Mouse (Mus musculus): ENCODE results near the gene Smad3. TPM values are rescaled to one million over a fixed set of nuclear protein-coding genes. Genes with fewer than 3 reads are reported as not detected.

Gene Smad3
- total and polyA plus RNA-seq, 3 experiments = 0.81 to 1.5 (median 1.2) TPM

GRCm38 (mm10) chr9:63738086-63738701 is 19.6 kb downstream of the Smad3 start:
- H3K4me2 ChIP-seq (ENCODE audit: insufficient read depth, low read depth, poor library complexity, severe bottlenecking) = peak overlapping the region; percentile 37
- dilution Hi-C loops (cut with MboI; ENCODE audit: extremely low pct_ligation_motif_present, extremely low pct_unique_long_range_greater_than_20kb, low sequenced_read_pairs) = no loop called here

DNA sequence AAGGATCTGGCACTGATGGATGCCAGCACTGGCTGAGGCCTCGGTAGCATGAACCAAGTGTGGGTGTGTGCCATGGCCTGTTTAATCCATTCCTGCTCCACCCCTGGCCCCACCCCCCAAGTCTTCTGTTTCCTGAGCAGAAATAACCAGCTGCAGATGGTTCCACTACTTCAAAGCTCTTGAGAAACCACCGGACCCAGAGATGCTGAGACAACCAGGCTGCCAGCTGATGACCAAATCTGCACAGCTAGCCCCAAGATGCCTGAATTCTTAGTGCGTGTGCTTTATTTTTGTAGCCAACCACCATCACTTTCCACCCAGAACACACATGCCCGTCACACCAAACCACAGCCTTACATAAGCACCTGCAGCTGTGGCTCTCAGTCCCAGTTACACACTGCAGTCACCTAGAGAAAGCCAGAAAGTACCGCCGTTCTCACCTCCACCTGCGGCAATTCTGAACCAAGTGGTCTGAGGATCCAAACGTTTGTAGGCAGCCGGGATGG is 20.3 kb downstream of the Smad3 start:
- Histone ChIP-seq H3K36me3 (replicated peaks in 1 of 2; ENCODE audit: control insufficient read depth in 1 of 2, insufficient read depth in 1 of 2, low read length in 1 of 2) (no peaks in the 10 kb centered on the region), H3K4me2 (ENCODE audit: insufficient read depth, low read depth, poor library complexity, severe bottlenecking) (peak overlapping the region; percentile 37), H3K4me1 (ENCODE audit: control insufficient read depth in 1 of 2, insufficient read depth in 2 of 2) (peaks cover 45 to 79% of the 10 kb centered on the region in 2 experiments), H3K79me2 (replicated peaks; ENCODE audit: control insufficient read depth, extremely low read depth, insufficient read depth, poor library complexity, severe bottlenecking) (no peaks in the 10 kb centered on the region), H3K27ac (ENCODE audit: insufficient read depth, low read depth) (no peak overlapping the region), H3K4me3 (replicated peaks in 1 of 3; ENCODE audit: low read depth in 2 of 3, low read length in 2 of 3, poor library complexity in 1 of 3) (no peak overlapping the region), H3K9ac (ENCODE audit: insufficient read depth, low read depth) (no peak overlapping the region), H3K27me3 (replicated peaks) (peaks cover 19% of the 10 kb centered on the region), H3K9me3 (replicated peaks; ENCODE audit: low read length) (no peaks in the 10 kb centered on the region)
- dilution Hi-C loops (cut with MboI; ENCODE audit: extremely low pct_ligation_motif_present, extremely low pct_unique_long_range_greater_than_20kb, low sequenced_read_pairs) = no loop called here
- in situ Hi-C loops (cut with MboI; ENCODE audit: low pct_ligation_motif_present, low pct_unique_long_range_greater_than_20kb, low sequenced_read_pairs) = no loop called here
- DNase-seq (ENCODE audit: extremely low read depth) = peak; percentile 84
- TF ChIP-seq RAD21 (IDR thresholded peaks at IDR 0.05; ENCODE audit: low read depth, low read length) = peak; percentile 0; the same call in 1 of the 2 replicates
- peak; percentile 89 for TF ChIP-seq RCOR1 (conservative IDR thresholded peaks at IDR 0.05; ENCODE audit: low read depth, low read length)
- TF ChIP-seq ZMIZ1 (IDR thresholded peaks at IDR 0.05; ENCODE audit: low read depth, low read length) = no peak
- peak; percentile 92 for TF ChIP-seq MEF2A (IDR thresholded peaks at IDR 0.05; ENCODE audit: borderline replicate concordance, low read depth, low read length)
- peak; percentile 50; the same call in 1 of the 2 replicates for TF ChIP-seq MAZ (IDR thresholded peaks at IDR 0.05; ENCODE audit: low read depth, low read length)
- 0 out of 2 replicates have a peak, but pooled peaks have one; percentile 12 for TF ChIP-seq JUN (IDR thresholded peaks at IDR 0.05; ENCODE audit: insufficient read depth, low read depth, low read length)
- peak; percentile 98 for TF ChIP-seq ETS1 (conservative IDR thresholded peaks at IDR 0.05; ENCODE audit: low read depth, low read length)
- no peak for TF ChIP-seq CHD1 (IDR thresholded peaks at IDR 0.05; ENCODE audit: low read depth, low read length)
- TF ChIP-seq MAFK (IDR thresholded peaks at IDR 0.05; ENCODE audit: insufficient replicate concordance, low read length) = peak; percentile 83
- no peak for TF ChIP-seq ZC3H11A (IDR thresholded peaks at IDR 0.05; ENCODE audit: low read depth, low read length)
- TF ChIP-seq ELF1 (IDR thresholded peaks at IDR 0.05; ENCODE audit: low read depth, low read length) = 0 out of 2 replicates have a peak, but pooled peaks have one; percentile 36
- TF ChIP-seq EP300 (IDR thresholded peaks at IDR 0.05; ENCODE audit: low read length) = peak; percentile 82
- TF ChIP-seq TCF12 (IDR thresholded peaks at IDR 0.05; ENCODE audit: low read depth, low read length) = peak; percentile 98
- peak; percentile 55; the same call in 1 of the 2 replicates for TF ChIP-seq CHD2 (IDR thresholded peaks at IDR 0.05; ENCODE audit: low read length)
- peak; percentile 97 for TF ChIP-seq BHLHE40 (IDR thresholded peaks at IDR 0.05; ENCODE audit: low read depth, low read length)

More at GRCm38 (mm10) chr9:63738086-63738701, 19.6 kb downstream of the Smad3 start:
- peak; percentile 86 for TF ChIP-seq MAFK (IDR thresholded peaks at IDR 0.05; ENCODE audit: insufficient replicate concordance, low read length)
- TF ChIP-seq MEF2A (IDR thresholded peaks at IDR 0.05; ENCODE audit: borderline replicate concordance, low read depth, low read length) = peak; percentile 61; the same call in 1 of the 2 replicates
- TF ChIP-seq SMC3 (IDR thresholded peaks at IDR 0.05; ENCODE audit: low read depth, low read length) = no peak
- no peak for TF ChIP-seq USF2 (conservative IDR thresholded peaks at IDR 0.05; ENCODE audit: low read depth, low read length)
- no peak for TF ChIP-seq CTCF (conservative IDR thresholded peaks at IDR 0.05 in 1 of 2, IDR thresholded peaks at IDR 0.05 in 1 of 2; ENCODE audit: low read depth in 2 of 2, low read length in 2 of 2)
- no peak for TF ChIP-seq E2F4 (IDR thresholded peaks at IDR 0.05; ENCODE audit: insufficient replicate concordance, low read depth, low read length)
- TF ChIP-seq NELFE (IDR thresholded peaks at IDR 0.05; ENCODE audit: low read depth, low read length) = no peak
- TF ChIP-seq UBTF (IDR thresholded peaks at IDR 0.05; ENCODE audit: low read depth, low read length) = 0 out of 2 replicates have a peak, but pooled peaks have one; percentile 37
- peak; percentile 96 for TF ChIP-seq BHLHE40 (IDR thresholded peaks at IDR 0.05; ENCODE audit: low read depth, low read length)
- peak; percentile 65; the same call in 1 of the 2 replicates for TF ChIP-seq MXI1 (IDR thresholded peaks at IDR 0.05; ENCODE audit: low read depth, low read length)
- TF ChIP-seq JUND (conservative IDR thresholded peaks at IDR 0.05; ENCODE audit: low read depth, low read length) = peak; percentile 83
- TF ChIP-seq TCF12 (IDR thresholded peaks at IDR 0.05; ENCODE audit: low read depth, low read length) = peak; percentile 64
- no peak for TF ChIP-seq CHD1 (IDR thresholded peaks at IDR 0.05; ENCODE audit: low read depth, low read length)
- TF ChIP-seq PAX5 (IDR thresholded peaks at IDR 0.05; ENCODE audit: low read length) = no peak
- peak; percentile 91 for TF ChIP-seq IRF4 (IDR thresholded peaks at IDR 0.05; ENCODE audit: low read depth, low read length)
- TF ChIP-seq POLR2AphosphoS2 (IDR thresholded peaks at IDR 0.05; ENCODE audit: low read depth, low read length) = no peak
- TF ChIP-seq RCOR1 (conservative IDR thresholded peaks at IDR 0.05; ENCODE audit: low read depth, low read length) = peak; percentile 89; the same call in 1 of the 2 replicates
- TF ChIP-seq MAZ (IDR thresholded peaks at IDR 0.05; ENCODE audit: low read depth, low read length) = 0 out of 2 replicates have a peak, but pooled peaks have one; percentile 69
- peak; percentile 59; the same call in 1 of the 2 replicates for TF ChIP-seq MYC (IDR thresholded peaks at IDR 0.05; ENCODE audit: low read depth, low read length)
- TF ChIP-seq JUN (IDR thresholded peaks at IDR 0.05; ENCODE audit: insufficient read depth, low read depth, low read length) = peak; percentile 76
- TF ChIP-seq TBP (conservative IDR thresholded peaks at IDR 0.05; ENCODE audit: low read depth, low read length) = no peak
- no peak for TF ChIP-seq ZC3H11A (IDR thresholded peaks at IDR 0.05; ENCODE audit: low read depth, low read length)
- TF ChIP-seq MAX (IDR thresholded peaks at IDR 0.05; ENCODE audit: low read length) = no peak
- no peak for TF ChIP-seq KAT2A (IDR thresholded peaks at IDR 0.05; ENCODE audit: insufficient replicate concordance, low read length)
- peak; percentile 80 for TF ChIP-seq ETS1 (conservative IDR thresholded peaks at IDR 0.05; ENCODE audit: low read depth, low read length)
- peak; percentile 86 for TF ChIP-seq EP300 (IDR thresholded peaks at IDR 0.05; ENCODE audit: low read length)
- peak; percentile 67; the same call in 1 of the 2 replicates for TF ChIP-seq SIN3A (IDR thresholded peaks at IDR 0.05; ENCODE audit: low read length)
- TF ChIP-seq HCFC1 (IDR thresholded peaks at IDR 0.05; ENCODE audit: low read depth, low read length) = no peak
- no peak for TF ChIP-seq NRF1 (IDR thresholded peaks at IDR 0.05; ENCODE audit: low read depth, low read length)
- TF ChIP-seq GABPA (IDR thresholded peaks at IDR 0.05; ENCODE audit: insufficient replicate concordance, low read depth, low read length) = no peak
- TF ChIP-seq ZNF384 (IDR thresholded peaks at IDR 0.05; ENCODE audit: low read depth, low read length) = peak; percentile 91
- TF ChIP-seq ZMIZ1 (IDR thresholded peaks at IDR 0.05; ENCODE audit: low read depth, low read length) = no peak
- TF ChIP-seq RAD21 (IDR thresholded peaks at IDR 0.05; ENCODE audit: low read depth, low read length) = no peak
- no peak for TF ChIP-seq USF1 (IDR thresholded peaks at IDR 0.05; ENCODE audit: low read depth, low read length)
- peak; percentile 88 for TF ChIP-seq ZKSCAN1 (IDR thresholded peaks at IDR 0.05; ENCODE audit: borderline replicate concordance, low read depth, low read length)
- no peak for TF ChIP-seq ELF1 (IDR thresholded peaks at IDR 0.05; ENCODE audit: low read depth, low read length)
- TF ChIP-seq CHD2 (IDR thresholded peaks at IDR 0.05; ENCODE audit: low read length) = peak; percentile 66; the same call in 1 of the 2 replicates
- no peak for TF ChIP-seq POLR2A (IDR thresholded peaks at IDR 0.05; ENCODE audit: low read depth, low read length)
- Histone ChIP-seq H3K27me3 (replicated peaks) (peaks cover 20% of the 10 kb centered on the region), H3K27ac (ENCODE audit: insufficient read depth, low read depth) (no peak overlapping the region), H3K9me3 (replicated peaks; ENCODE audit: low read length) (no peaks in the 10 kb centered on the region), H3K9ac (ENCODE audit: insufficient read depth, low read depth) (no peak overlapping the region), H3K4me3 (replicated peaks in 1 of 3; ENCODE audit: low read depth in 2 of 3, low read length in 2 of 3, poor library complexity in 1 of 3) (no peak overlapping the region), H3K36me3 (replicated peaks in 1 of 2; ENCODE audit: control insufficient read depth in 1 of 2, insufficient read depth in 1 of 2, low read length in 1 of 2) (no peaks in the 10 kb centered on the region), H3K4me1 (ENCODE audit: control insufficient read depth in 1 of 2, insufficient read depth in 2 of 2) (peaks cover 45 to 78% of the 10 kb centered on the region in 2 experiments), H3K79me2 (replicated peaks; ENCODE audit: control insufficient read depth, extremely low read depth, insufficient read depth, poor library complexity, severe bottlenecking) (no peaks in the 10 kb centered on the region)
- in situ Hi-C loops (cut with MboI; ENCODE audit: low pct_ligation_motif_present, low pct_unique_long_range_greater_than_20kb, low sequenced_read_pairs) = no loop called here
- DNase-seq (ENCODE audit: extremely low read depth) = peak; percentile 69

All from CH12.LX (cell line).